Mouse (Mus musculus): Measurements from ENCODE around the gene Grb2. TPM values are rescaled to one million over a fixed set of nuclear protein-coding genes. Genes with fewer than 3 reads are reported as not detected.

Grb2 gene
- total RNA-seq, 1 experiment from 2014 or later, result 53.5 TPM

DNA sequence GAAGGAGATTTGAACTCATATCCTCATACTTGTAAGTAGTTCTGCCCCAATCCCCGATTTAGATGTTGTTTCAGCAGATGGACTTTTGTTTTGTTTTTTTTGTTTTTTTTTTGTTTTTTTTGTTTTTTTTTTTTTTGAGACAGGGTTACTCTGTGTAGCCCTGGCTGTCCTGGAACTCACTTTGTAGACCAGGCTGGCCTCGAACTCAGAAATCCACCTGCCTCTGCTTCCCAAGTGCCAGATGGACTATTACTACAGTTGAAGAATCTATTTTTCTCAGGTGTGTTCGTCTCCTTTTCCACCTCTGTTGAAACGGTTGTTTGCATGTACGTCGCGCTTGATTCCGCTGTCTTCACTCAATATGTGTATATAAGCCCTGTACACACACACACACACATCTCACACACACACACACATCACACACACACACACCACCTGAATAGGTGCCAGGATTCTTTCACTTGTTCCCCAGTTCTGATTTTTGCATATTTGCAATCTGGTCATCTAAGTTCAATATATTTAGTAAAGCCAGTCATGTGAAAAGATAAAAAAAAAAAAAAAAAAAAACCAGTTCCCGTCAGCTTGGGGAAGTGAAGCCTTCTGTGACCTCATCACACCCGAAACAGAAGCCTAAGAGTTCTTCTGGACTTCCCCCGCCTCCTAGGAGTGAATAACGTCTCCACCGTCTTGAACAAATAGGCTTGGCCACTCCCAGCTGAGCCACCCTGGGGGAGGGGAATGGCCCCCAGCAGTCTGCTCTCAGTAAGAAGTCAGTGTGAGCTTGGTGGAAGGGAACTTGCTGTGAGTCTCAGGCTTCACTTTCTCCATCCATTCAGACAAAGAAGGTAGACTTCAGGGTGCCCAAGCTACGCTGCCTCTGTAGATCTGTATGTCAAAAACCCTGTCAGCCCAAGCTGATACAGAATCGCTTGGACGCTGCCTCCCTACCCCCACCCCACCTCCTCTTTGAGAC, 77.6 kb downstream of the Grb2 start:
- peak; percentile 46 for ATAC-seq (replicated peaks; ENCODE audit: low read depth, poor library complexity, severe bottlenecking)

DNA sequence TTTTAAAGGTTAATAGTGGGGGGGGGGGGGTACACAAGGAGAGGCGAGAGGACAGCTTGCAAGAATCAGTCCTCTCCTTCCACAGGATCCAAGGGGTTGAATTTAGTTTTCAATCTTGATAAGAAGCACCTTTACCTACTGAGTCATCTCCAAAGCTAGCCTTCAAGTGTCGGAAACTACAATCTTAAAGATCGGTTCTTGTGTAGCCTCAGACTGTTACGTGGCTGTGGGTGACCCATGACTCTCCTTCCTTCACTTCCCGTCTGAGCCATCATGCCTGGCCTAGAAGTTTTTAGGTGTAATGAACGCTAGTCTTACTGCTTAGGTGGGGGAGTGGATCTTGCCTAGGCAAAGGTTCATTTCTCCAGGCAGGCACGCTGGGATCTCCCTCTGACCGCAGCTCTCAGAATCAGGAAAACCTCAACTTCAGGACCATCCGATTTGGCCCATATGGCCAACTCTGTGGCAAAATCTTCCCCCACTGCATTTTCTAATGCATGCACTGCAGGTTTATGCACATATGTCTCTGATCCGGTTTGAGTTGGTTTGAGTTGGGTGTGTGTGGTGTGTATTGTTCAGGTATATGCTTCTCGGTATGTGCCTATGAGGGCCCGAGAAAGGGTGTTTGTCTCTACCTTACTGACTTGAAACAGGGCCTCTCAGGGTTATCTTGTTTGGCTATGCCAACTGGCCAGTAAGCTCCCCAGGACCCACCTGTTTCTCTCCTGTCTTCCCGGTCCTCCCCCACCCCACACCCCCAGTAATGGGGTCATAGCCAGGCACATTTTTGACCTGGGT, 78.5 kb downstream of the Grb2 start:
- ATAC-seq (replicated peaks; ENCODE audit: low read depth, poor library complexity, severe bottlenecking), result no peak

DNA sequence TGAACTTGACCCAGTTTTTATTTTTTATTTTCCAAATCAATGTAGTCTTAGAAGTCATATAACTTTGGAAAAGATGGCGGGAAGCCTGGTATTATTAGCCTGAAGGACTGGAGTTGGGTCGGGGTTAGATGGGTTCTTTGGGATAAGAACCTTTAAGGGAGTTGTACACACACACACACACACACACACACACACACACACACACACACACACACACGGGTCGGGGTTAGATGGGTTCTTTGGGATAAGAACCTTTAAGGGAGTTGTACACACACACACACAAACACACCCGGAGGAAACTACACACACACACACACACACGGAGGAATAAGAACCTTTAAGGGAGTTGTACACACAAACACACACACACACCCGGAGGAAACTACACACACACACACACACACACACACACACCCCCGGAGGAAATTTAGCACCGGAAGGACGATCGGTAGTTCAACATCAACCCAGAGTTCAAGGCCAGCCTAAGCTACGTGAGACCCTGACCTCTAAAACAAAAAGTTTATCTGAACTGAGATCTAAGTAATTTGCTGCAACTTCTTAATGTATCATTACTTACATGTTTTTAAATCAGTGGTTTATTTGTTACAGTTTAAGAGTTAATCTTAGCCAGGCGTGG, 79.8 kb downstream of the Grb2 start:
- ATAC-seq (replicated peaks; ENCODE audit: low read depth, poor library complexity, severe bottlenecking), result no peak

DNA sequence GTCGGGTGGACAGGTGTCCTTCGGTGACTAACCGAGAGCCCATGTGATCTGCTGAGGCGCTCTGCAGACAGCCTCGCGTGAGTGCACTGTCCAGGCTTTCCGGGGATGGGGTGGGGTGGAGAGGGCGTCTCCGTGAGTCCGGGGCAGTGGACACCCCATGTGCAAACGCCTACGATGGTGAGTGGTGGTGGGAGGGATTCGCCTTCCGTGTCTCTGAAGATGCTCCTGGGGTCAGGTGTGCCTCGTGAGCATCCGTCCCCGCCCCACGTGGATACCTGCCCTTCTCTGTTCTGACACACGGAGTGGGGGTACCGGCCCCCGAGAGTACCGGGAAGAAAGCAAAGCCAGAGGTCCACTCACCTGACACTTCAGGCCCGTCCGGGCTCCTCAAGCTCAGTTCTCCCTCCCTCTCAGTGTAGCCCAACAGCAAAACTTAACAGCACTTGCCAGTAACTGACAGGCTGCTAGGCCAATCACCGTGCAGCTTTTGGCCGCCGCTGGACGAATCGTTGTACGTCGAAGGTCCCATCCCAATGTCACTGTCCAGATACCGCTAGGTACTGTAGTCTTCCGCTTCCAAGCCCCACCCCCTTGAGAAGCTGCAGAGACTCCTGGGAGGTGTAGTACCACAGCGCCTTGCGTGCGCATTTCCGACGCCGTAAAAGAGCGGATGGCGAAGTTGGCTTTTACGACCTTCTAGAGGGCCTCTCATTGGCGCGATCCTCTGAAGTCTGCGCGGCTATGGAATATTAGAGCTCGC, 80.5 kb downstream of the Grb2 start, which contains the start of gene Slc25a19:
Slc25a19 (minus strand) TSS at position 591 of the 760 bp plus-strand sequence.
- ATAC-seq (replicated peaks; ENCODE audit: low read depth, poor library complexity, severe bottlenecking), result peak; percentile 96

DNA sequence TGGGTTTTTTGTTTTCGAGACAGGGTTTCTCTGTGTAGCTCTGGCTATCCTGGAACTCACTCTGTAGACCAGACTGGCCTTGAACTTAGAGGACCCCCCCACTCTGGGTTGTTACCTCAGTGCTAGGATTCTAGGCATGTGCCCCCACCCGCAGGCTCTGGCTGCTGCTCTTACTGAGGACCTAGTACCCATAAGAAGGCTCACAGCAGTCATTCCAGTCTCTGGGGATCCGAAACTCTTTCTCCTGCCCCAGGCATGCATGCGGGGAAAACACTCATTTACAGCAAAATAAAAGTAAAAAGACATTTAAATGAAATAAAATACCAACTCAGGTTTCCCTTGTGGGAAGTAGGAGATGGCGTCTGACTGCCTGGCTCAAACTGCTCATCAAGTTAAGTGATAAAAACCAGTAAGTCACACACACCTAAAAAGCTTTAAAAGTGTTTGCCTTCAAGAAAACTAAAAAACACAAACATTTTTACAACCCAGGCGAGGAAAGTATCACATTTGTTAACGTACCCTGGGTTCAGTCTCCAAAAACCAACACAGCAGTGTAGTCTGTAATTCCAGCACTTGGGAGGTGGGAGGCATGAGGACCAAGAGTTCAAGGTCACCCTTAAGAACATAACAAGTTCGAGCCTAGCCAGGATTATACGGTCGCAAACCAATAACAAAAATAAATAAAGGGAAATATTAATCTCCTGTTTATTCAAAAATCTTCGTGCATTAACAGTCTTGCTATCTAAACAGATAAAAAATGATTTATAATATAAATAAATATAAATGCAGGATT, 81.4 kb downstream of the Grb2 start:
- no peak for ATAC-seq (replicated peaks; ENCODE audit: low read depth, poor library complexity, severe bottlenecking)

DNA sequence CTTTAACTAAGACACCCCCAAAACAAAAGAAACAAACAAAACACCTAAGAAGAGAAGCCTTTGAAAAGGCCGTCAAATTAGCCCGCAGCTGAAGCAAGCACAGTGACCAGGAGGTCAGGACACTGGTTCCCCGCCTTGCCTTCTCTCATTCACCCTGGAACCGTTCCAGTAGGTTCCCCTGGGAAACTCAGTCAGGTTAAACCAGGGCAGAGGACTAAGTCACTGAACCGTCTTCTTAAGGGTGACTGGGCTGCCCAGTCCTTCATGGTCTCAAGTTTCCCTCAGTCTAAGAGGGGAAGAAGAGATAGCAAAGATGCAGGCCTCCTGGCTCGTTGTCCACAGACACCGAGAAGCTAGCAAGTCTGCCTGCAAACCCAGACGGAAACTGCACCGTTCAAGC, 82.5 kb downstream of the Grb2 start:
- no peak for ATAC-seq (replicated peaks; ENCODE audit: low read depth, poor library complexity, severe bottlenecking)

DNA sequence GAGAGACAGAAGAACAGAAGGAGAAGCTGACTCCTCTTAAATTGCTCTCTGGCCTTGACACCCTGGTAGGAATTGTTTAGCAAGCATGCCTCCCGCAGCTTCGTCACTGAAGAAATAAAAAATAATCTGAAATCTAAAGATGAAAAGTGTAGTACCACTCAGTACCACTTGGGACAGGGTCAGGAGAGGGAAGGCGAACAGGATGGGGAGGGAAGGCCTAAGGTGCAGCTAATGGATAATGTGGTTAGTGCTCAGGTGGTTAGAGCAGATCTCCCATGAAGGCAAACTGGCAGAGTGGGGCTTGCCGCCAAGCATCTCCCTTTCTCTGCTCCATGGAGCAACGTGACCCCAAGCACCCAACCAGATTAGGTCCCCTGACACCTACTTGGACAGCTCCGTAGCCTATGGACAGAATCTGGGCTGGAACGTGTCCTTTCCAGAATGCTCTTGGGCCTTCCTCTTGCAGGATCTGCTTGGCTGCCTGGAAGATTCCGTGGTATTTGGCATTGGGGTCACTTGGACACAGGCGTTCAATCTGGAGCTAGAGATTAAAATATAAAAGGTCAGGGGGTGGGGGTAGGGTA, 84.8 kb downstream of the Grb2 start:
- 0 out of 2 replicates have a peak, but pooled peaks have one; percentile 17 for ATAC-seq (replicated peaks; ENCODE audit: low read depth, poor library complexity, severe bottlenecking)

DNA sequence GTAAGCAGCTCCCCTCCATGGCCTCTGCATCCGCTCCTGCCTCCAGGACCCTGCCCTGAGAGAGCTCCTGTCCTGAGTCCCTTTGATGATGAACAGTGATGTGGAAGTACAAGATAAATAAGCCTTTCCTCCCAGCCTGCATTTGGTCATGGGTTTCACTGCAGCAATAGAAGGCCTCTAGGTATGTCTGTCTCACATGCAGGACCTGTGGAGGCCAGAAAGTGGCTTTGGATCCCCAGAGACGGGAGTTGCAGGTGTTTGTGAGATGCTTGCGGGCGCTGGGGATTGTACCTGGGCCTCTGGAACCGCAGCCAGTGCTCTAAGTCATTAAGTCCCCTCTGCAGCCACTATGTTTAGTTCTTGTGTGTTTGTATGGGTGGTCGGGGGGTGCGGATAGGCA, 88.4 kb downstream of the Grb2 start:
- no peak for ATAC-seq (replicated peaks; ENCODE audit: low read depth, poor library complexity, severe bottlenecking)

DNA sequence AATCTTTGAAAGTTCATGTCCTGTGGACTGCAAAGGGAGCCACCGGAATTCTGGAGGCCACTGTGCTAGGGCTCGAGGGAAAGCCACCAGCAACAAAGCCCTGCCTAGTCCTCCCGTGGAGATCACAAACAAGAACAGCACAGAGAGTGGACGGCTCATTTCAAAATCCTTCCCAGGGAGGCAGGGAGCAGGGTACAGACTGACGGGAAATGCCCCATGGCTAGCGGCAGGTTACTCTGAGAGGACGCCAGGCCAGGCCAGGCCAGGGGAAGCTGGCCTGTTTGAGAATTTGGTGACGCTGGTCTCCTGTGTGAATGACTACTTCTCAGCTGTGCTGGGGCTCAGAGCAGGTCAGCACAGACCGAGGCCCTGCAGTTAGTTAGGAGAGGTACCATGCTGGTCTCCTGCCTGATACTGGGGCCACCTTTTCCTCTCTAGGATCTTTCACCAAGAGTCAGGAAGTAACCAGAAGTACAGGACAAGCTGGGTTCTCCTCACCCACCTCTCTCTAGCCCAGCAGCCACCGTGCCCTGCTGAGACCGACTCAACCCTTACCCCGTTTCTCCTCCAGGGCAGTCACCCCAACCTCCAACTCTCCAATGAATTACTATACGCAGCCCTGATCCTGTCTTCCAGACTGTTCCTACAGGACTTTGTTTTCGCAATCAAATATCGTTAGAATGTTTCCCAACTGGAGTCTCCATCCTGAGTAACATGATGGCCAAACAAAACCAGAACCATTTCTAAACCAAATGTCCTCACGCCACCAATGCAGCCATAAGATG, 89.5 kb downstream of the Grb2 start:
- no peak for ATAC-seq (replicated peaks; ENCODE audit: low read depth, poor library complexity, severe bottlenecking)

DNA sequence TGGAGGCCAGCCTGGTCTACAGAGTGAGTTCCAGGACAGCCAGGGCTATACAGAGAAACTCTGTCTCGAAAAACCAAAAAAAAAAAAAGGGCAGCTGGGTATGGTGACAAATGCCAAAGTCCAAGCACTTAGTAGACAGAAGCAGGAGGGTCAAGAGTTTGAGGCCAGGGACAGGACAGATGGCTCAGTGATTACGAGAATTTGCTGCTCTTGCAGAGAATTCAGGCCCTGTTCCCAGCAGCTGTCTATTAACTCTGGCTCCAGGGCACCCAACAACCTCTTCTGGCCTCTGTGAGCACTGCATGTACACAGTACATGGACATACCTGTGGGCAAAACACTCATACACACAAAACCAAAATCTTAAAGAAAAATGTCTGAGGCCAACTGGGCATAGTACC, 90.4 kb downstream of the Grb2 start:
- ATAC-seq (replicated peaks; ENCODE audit: low read depth, poor library complexity, severe bottlenecking), result no peak

DNA sequence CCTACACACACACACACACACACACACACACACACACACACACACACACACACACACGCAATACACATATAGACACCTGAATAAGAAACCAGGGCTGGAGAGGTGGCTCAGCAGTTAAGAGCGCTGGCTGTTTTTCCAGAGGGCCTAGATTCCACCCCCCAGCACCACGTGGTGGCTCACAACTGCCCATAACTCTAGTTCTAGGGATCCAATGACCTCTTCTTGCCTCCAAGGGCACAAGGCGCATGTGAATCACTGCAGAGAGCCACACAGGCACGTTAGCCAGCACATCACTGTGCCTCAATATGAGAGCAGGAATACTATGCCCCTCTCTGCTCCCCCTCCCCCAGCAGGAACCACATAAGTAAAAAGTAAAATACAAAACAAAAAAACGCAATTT, 91.5 kb downstream of the Grb2 start:
- ATAC-seq (replicated peaks; ENCODE audit: low read depth, poor library complexity, severe bottlenecking), result no peak

DNA sequence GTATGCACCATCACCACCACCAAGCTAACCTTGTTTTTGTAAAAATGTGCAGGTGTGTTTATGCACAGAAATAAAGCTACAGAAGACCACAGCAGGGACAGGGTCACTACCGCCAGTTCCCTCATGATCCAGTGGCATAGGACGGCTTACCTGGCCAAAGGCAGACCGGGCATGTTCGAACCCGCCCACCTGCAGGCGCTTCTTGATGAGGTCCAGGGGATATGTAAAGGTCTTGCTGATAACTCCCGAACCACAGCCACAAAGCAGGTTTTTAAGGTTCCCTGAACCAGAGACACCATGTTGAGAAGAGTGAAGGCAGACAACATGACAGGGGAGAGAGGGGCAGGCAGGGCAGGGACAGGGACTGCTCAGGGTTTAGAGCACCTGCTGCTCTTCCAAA, 92.0 kb downstream of the Grb2 start:
- no peak for ATAC-seq (replicated peaks; ENCODE audit: low read depth, poor library complexity, severe bottlenecking)

DNA sequence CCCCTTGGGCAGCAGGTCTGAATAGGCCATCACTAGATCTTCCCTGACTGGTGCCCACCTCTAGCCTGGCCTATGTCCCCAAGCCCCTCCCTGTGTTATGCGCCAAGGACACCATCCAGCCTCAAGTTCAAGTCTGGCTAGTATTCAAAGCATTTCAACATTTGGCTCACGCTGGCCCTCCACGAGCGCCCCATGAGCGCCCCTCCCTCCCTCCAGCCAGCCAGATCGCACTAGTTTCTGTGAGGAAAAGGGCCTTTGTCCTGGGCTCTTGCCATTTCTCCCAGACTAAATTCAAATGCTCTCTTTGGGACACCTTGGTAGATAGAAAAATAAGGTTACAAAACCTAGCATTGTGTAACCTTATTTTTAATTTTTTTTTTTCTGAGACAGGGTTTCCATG, 92.5 kb downstream of the Grb2 start:
- no peak for ATAC-seq (replicated peaks; ENCODE audit: low read depth, poor library complexity, severe bottlenecking)

DNA sequence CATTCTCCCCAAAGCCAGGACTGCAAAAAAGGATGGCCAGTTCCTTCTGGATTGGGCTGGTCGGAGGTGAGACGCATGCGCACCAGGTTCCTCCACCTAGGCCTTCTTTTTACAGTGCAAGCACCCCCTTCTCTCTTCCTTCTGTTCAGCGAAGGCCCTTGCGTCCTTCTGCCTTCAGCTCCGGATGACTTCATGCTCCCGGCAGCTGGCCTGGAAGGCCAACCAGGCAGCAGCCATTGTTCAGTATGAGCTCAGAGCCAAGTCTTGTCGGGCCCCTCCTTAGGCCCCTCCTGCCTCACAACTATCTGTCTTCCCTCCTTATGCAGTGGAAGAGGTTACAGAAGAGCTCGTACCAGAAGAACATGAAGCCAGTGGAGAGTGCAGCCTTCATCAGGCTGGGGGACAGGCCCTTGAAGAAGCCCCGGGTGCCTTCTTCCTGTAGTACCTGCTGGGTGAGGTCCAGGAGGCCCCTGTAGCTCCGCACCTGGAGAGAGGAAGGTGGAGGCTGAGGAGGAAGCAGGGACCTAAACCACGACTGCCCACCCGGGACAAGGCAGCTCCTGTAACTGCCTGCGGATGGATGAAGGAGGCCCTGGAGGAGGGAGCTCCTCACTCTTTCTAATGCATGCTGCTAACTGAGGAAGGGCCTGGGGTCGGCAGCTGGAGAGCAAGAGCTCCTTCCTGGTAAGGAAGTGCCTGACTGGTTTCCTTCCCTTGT, 93.1 kb downstream of the Grb2 start:
- ATAC-seq (replicated peaks; ENCODE audit: low read depth, poor library complexity, severe bottlenecking), result no peak

DNA sequence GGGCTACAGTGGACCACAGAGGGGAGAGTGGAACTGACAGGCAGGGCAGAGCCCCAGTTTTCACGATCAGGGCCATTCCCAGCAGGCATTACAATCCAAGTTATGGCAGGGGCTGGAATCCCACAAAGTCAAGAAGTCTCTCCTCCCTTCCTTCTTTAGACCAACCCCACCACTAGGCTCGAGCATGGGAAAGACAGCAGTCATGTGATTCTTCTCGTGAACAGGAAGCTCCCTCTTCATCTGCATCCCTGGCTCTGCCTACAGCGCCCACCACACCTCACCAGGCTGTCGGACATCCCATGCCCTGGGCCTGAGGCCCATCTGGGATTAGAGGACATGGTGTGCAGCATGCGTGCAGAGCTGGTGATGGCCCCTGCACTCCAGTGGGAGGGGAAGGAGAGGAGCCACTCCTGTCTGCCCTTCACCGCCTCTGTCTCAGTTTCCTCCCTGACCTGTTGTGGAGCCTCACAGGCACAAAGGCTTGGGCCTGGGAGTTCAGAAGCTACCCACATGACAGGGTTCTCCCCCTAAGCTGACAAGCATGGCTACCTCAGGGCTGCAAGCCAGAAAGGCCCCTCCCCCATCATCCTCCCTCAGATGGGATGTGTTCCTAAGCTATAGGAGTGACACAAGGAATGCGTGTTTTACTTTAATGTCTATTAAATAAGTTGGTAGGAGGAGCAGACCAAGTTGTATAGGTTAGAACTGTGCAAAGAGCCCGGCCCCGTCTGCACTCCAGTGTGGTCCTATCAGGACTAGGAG, 93.9 kb downstream of the Grb2 start:
- no peak for ATAC-seq (replicated peaks; ENCODE audit: low read depth, poor library complexity, severe bottlenecking)

DNA sequence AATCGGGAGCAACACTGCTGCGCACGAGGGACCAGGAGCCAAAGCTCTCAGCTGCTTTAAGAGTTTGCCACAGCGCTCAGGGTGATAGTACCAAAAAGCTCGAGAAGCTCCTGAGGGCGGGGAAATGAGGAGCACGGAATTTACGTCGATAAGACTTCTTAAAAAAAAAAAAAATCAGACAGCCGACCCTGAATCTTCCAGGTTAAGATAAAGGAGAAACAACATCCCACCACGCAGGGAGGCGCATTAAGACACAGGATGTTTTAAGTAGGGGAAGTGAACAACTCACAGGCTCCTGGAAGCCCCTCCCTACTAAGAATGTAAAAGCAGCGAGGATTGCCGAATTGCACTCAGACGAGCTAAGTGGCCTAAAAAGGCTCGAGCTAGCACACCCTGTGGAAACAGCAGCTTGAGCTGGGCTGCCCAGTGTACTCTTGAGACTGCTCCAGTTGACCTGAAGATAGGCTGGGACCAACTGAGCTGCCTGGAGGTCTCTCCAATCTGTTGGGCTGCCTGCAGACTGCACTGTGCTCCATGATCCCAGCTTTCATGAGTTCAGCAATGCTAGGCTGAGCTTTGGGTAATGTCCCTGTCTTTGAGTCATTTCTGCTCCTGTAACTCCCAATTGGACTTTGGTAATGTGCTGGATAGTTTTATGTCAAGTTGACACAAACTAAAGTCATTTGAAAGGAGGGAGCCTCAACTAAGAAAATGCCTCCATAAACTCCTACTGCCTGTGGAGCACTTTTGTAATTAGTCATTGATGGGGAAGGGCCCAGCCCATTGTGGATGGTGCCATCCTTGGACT, 95.1 kb downstream of the Grb2 start:
- ATAC-seq (replicated peaks; ENCODE audit: low read depth, poor library complexity, severe bottlenecking), result peak; percentile 22
